Mouse (Mus musculus) layer of hippocampus, adult 18-20 months (tissue): ENCODE data around the gene Wdfy3. TPM values are rescaled to one million over a fixed set of nuclear protein-coding genes. Genes with fewer than 3 reads are reported as not detected.
"Not testable (repeated sequence)": the region's sequence is repeated elsewhere in the genome, so short reads cannot be mapped to it uniquely, and the experiment has no call there.

ENCODE experiments used
- DNase-seq, 2 experiments: peaks; one replicate each; pipeline ENCODE4 v3.0.0; 2022; ENCODE audit warnings: low spot score in 2 of 2
- long read RNA-seq: library from polyadenylated mRNA; stranded (forward); transcript quantifications from one replicate; pipeline ENCODE4 v2.0.0, GENCODE M21; 2021
- total RNA-seq, 2 experiments: library from RNA; stranded (reverse); gene quantifications; 2 replicates each; pipeline ENCODE4 v1.2.3; 2021

Wdfy3 gene
- 100 to 1,000 TPM; 118 to 120 TPM for total RNA-seq
- long read RNA-seq, partial matches to known transcripts = 22 of 35 reads
- long read RNA-seq, other reads (novel, unspliced or antisense) = 10 of 35 reads

- DNase-seq = peak; percentile 88 to 92
Observed at GRCm38 (mm10) chr5:102069767-102070413, at the start of gene Wdfy3. TSS of gene Wdfy3 (minus strand) at chr5:102069921.

- DNase-seq = peak in 1 of 2 experiments; percentile 20
Observed at GRCm38 (mm10) chr5:102113009-102113408, 43.3 kb upstream of the Wdfy3 start.

GRCm38 (mm10) chr5:102112034-102112433 is 42.3 kb upstream of the Wdfy3 start:
- DNase-seq = no peak

GRCm38 (mm10) chr5:102110031-102110430 is 40.3 kb upstream of the Wdfy3 start:
- DNase-seq = peak; percentile 76 to 85

GRCm38 (mm10) chr5:102105919-102106318 is 36.2 kb upstream of the Wdfy3 start:
- peak in 1 of 2 experiments; percentile 10 for DNase-seq

DNA sequence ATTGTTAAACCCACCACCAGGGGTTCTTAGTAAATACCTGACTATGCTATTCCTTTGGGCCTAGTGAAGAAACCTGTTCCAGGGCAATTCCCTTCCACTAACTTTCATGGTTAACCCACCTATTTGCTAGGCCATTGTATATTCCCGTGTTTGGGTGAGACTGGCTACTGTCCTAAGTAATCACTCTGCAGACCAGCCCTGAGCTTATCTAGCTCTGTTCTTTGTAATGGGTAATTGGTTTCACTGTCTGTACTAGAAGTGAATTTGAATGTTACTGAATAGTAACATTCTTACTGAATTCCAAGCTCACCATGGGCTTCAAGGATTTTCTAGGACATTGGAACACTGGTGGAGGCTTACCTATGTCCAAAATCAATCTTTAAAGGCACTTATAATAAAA is 32.1 kb upstream of the Wdfy3 start:
- not testable (repeated sequence) for DNase-seq

DNA sequence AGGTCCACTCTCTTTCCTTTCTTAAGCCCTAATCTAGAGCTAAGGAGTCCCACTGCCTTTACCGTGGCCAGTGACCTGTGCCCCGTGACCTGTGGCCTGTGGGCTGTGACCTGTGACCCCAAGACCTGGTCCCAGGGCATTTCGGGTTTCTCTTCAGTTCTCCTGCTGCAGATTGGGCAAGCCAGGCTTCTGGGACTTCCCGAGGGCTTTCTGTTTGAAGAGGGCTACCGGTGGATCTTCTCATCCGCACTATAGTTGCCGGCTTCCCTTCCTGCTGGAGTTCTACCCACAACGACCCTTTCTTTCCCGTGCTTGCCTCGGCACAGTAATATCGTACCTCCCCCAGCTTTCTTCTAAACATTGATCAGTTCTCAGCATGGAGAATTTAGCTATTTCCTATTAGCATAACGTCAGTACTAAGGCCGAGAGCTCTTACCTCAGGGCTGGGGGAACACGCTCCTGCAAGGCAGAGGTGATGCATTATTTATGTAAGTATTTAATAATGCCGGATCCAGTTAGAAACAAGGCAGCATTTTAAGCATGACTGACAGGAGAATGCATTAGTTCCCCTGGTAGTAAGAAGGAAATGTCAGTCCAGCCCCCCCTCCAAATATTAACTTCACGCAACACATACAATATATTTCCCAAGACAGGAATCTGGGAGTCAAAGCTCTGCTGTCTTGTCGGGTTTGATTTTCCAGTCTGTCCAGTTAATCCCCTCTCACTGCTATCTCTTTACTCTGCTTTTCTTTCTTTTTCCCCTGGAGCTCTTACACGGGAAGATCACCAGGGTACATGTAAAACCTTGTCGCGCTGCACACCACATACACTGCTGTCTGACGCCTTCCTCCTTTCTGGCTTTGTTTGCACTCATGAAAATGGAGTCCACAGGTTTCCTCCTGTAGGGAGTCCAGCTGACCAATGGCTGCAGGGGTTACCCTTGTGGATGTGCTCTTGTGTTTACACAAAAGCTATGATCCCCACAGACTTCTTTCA is 30.8 kb upstream of the Wdfy3 start:
- no peak for DNase-seq

DNA sequence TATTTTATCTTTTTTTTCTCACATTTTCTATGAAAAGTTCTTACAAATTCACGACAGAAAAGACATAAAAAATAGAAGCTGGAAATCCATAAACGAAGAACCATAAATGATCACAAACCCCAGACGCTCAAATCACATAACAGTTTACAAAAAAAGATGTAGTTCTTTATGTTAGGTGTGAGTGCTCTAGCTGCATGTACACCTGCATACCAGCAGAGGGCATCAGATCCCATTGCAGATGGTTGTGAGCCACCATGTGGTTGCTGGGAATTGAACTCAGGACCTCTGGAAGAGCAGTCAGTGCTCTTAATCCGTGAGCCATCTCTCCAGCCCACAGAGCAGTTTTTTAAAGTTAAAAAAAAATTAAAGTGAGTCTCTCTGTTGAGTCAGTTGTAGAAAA is 25.9 kb upstream of the Wdfy3 start:
- DNase-seq = no peak

GRCm38 (mm10) chr5:102090686-102091085 is 21.0 kb upstream of the Wdfy3 start:
- no peak for DNase-seq

- no peak for DNase-seq
Observed at GRCm38 (mm10) chr5:102084737-102085705, 15.3 kb upstream of the Wdfy3 start.

GRCm38 (mm10) chr5:102074086-102074485 is 4.4 kb upstream of the Wdfy3 start:
- peak in 1 of 2 experiments; percentile 89 for DNase-seq

DNA sequence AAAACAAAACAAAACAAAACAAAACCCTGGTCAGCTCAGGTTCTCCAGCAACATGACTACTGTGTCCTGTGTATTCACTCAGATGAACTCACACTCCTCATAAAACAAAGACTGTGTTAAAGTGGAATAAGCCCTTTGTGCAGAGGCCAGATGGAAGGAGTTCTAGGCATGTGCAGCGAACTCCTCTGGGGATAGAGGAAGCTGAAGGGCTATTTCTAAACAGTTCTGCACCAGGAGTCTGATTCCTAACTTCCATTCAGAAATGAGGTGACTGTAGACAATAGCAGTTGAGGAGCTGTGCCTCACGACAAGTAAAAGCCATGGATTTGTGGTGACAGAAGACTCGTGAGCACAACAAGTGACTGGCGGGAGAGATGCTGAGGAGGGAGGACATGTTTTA is 2.3 kb upstream of the Wdfy3 start:
- no peak for DNase-seq

- no peak for DNase-seq
Observed at GRCm38 (mm10) chr5:102071241-102071640, 1.5 kb upstream of the Wdfy3 start.

DNA sequence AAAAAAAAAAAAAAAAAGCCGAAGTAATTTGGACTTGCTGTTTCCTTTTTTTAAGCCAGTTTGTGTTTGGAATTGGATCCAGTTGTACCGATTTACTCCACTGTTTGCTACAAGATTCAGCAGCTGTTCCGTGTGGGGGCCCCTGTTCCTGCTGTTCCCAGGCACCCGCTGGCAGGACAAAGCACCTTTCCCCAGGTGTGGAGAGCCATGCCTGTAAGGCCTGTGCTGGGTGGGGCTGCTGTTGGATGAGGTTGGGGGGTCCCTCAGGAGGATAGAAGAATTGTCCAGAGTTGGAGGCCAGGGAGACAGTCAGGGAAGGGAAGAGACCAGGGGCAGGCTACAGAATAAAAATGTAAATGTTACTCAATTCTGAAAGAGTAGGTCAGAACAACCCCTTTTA is 1.1 kb upstream of the Wdfy3 start:
- DNase-seq = no peak

DNA sequence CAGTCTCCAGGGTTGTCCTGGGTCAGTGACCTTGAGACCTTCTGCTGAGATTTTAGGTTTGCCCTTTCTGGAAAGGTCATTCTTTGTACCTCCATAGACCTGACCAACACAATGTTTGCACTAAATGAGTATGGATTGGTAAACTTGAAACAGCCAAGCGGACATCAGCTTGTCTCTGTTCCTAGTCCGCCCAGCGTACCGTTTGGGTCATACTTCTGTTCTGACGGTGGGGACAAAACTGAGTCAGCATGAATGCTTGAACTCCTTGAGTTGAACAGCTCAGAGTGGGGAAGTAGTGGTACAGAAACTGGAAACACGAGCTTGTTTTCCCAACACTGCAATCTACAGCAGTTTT is 670 bp upstream of the Wdfy3 start:
- no peak for DNase-seq

- DNase-seq = peak in 1 of 2 experiments; percentile 41
Observed at GRCm38 (mm10) chr5:102069051-102069766, 512 bp downstream of the Wdfy3 start.

DNA sequence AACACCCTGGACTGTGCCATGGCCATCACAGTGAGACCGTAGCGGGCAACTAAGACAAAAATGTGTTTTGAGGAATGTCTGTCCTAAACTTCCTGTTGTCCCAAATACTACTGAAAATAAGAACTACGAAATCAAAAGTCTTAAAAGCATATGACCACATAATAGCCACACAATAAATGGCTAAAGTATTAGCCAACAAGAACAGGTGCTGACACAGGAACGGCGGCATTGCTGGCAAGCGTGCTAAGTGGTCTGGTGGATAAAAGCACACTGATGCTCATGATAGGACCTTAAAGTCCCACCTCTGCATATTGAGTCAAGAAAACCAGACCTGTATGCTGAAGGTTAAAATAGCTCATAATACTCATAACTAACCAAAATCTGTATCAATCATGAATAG is 3.3 kb downstream of the Wdfy3 start:
- no peak for DNase-seq

DNA sequence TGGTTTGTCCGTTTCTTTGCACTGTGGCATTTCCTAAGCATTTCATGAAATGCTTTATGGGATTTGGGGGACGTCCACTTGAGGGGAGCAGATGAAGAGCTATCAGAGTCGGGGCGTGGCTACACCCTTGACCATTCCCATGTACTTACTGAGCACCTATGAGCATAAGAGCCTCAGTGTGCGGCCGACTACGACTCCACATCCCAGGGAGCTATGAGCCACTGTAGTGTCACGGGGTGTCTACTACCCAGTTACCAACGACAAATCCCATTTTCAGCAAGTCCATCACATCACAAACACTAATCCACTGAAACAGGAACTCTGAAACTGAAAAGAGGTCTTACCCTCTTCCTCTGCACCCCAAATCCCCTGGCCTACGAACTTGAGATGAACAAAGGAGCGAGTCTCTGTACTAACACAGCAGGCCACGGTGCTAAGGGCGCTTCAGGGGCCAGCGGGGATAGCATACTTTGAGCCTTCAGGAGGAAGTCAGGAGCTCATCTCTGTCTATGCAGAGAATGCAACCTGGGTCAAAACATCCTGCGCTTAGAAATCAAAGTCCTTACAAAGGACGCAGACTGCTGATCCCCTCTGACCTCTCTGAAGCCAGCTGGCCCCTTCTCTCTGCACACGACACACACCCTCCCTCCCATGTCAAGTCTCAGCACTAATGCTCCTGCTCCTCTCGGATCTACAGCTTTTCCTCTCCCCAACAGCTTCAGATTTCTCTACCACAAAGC is 6.5 kb downstream of the Wdfy3 start:
- no peak for DNase-seq

DNA sequence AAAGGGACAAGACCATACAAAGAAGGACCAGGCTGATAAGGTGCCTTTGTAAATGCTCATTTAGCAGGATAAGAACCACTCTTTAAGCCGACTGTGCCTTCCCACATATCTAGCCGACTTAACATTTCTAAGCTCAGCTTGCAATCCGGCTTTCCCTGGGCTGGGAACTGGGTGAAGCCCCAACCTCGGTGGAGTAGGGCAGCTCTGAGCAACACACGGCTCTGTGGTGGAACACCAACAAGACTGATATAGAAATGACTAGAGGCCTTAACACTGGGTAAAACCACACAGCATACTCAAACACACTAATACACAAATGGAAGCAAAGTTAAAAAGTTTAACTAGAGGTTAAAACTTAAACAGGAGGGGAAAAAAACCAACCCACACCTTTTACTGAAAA is 7.9 kb downstream of the Wdfy3 start:
- DNase-seq = no peak

DNA sequence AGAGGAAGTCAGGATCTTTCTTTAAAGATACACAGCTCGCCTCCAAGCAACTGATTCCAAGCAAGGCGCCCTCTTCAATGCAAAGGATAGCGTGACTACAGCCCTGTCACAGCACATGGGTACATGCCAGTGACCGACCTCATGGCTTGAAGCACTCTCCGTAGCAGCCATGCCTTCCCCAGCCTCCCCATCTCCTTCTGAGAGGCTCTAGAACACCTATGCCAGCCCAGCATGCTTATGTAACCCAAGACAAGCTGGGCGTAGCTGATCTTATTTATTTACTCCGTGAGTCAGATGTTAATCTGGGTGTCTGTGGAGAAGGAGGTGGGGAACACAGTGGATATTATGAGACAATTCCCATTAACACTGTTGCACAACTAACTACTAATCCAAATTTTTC is 13.8 kb downstream of the Wdfy3 start:
- DNase-seq = peak in 1 of 2 experiments; percentile 27
